Mouse (Mus musculus) adrenal gland, postnatal 0 days (tissue): ENCODE results near the gene Gprin3. TPM values are rescaled to one million over a fixed set of nuclear protein-coding genes. Genes with fewer than 3 reads are reported as not detected.

ENCODE experiments used
- polyA plus RNA-seq: library from polyadenylated mRNA; unstranded; fragments of >200 nt; fragmentation: Nextera tagmentation; extraction: Ambion mirVana; gene quantifications from 2 replicates; pipeline ENCODE4 v1.2.1, GENCODE M21; 2015

Gene Gprin3
- polyA plus RNA-seq, result 0.98 and 0.99 TPM in 2 replicates

DNA sequence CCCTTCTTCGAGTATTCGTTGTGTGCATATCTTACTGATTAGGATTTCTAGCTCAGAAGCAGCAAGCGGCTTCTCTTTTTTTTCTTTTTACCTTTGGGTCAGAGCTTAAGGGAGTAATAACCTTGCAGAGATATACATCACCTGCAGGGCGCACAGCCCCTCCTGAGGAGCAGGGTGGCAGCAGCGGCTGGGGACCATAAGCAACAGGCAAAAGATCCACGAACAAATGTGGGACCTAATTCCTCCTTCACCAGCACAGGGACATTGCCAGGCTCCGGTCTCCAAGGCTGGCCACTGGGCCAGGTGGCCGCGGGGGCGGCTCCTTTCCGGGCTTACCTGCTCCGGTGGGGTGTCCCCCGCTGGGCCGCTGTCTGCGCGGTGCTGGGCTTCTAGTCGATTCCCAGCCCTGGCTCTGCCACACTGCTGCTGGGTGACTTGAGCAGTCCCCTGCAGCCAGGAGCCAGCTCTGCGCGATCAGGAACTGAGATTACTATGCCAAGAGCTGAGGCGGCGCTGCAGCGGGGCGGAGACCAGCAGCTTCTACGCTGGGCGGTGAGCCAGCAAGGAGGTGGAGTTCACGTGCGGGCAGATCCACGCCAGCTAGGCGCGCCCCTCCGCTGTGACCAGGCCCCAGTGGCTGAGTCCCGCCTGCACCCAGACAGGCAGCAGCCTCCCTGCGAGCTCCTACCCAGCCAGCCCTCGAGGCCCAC is at the start of gene Gprin3:
Gene Gprin3 (minus strand): TSS at position 471 of the 710 bp plus-strand sequence.

Other genes with a start within 250 kb of the Gprin3 start
- 10.7 and 18.2 TPM in 2 replicates for gene Tigd2, start 217.4 kb downstream of the Gprin3 start, polyA plus RNA-seq